Mouse (Mus musculus): ENCODE measurements around the gene Myh10. TPM values are rescaled to one million over a fixed set of nuclear protein-coding genes. Genes with fewer than 3 reads are reported as not detected.
A peak's percentile ranks its signal among the peaks of the same experiment; 100 is the strongest.

The Myh10 gene
- total RNA-seq, 2 experiments from 2014 or later = 219 to 221 TPM

GRCm38 (mm10) chr11:68674071-68674470 is 17.3 kb upstream of the Myh10 start:
- Histone ChIP-seq H3K4me3 (no peak overlapping the region), H3K27ac (no peak overlapping the region)
- intact Hi-C loops (cut with DNase I) = no loop called here
- DNase-seq (ENCODE audit: extremely low spot score in 1 of 2, low spot score in 2 of 2) = no peak
- TF ChIP-seq CTCF (IDR thresholded peaks at IDR 0.05) = no peak

GRCm38 (mm10) chr11:68674643-68675042 is 16.7 kb upstream of the Myh10 start:
- no peak for TF ChIP-seq CTCF (IDR thresholded peaks at IDR 0.05)
- no peak for DNase-seq (ENCODE audit: extremely low spot score in 1 of 2, low spot score in 2 of 2)
- Histone ChIP-seq H3K4me3 (no peak overlapping the region), H3K27ac (no peak overlapping the region)
- intact Hi-C loops (cut with DNase I) = no loop called here

GRCm38 (mm10) chr11:68675274-68675673 is 16.1 kb upstream of the Myh10 start:
- DNase-seq (ENCODE audit: extremely low spot score in 1 of 2, low spot score in 2 of 2) = no peak
- Histone ChIP-seq H3K27ac (peak overlapping the region; percentile 9; the same call in 1 of the 2 replicates), H3K4me3 (no peak overlapping the region)
- no peak for TF ChIP-seq CTCF (IDR thresholded peaks at IDR 0.05)
- intact Hi-C loops (cut with DNase I) = no loop called here

GRCm38 (mm10) chr11:68681254-68681839 is 10.0 kb upstream of the Myh10 start:
- DNase-seq (ENCODE audit: extremely low spot score in 1 of 2, low spot score in 2 of 2) = no peak
- no peak; the same call in 1 of the 2 replicates for TF ChIP-seq CTCF (IDR thresholded peaks at IDR 0.05)
- Histone ChIP-seq H3K27ac (no peak overlapping the region), H3K4me3 (no peak overlapping the region)
- intact Hi-C loops (cut with DNase I) = no loop called here

GRCm38 (mm10) chr11:68682136-68682806 is 9.1 kb upstream of the Myh10 start:
- intact Hi-C loops (cut with DNase I) = no loop called here
- no peak for DNase-seq (ENCODE audit: extremely low spot score in 1 of 2, low spot score in 2 of 2)
- no peak overlapping the region for H3K27ac ChIP-seq
- H3K4me3 ChIP-seq = no peak overlapping the region
- no peak for TF ChIP-seq CTCF (IDR thresholded peaks at IDR 0.05)

GRCm38 (mm10) chr11:68686001-68686400 is 5.4 kb upstream of the Myh10 start:
- intact Hi-C loops (cut with DNase I) = no loop called here
- TF ChIP-seq CTCF (IDR thresholded peaks at IDR 0.05) = no peak
- Histone ChIP-seq H3K4me3 (no peak overlapping the region), H3K27ac (no peak overlapping the region)
- no peak for DNase-seq (ENCODE audit: extremely low spot score in 1 of 2, low spot score in 2 of 2)

GRCm38 (mm10) chr11:68689304-68689703 is 2.1 kb upstream of the Myh10 start:
- intact Hi-C loops (cut with DNase I) = no loop called here
- DNase-seq (ENCODE audit: extremely low spot score in 1 of 2, low spot score in 2 of 2) = no peak
- no peak overlapping the region for H3K4me3 ChIP-seq
- H3K27ac ChIP-seq = no peak overlapping the region
- no peak for TF ChIP-seq CTCF (IDR thresholded peaks at IDR 0.05)

- TF ChIP-seq CTCF (IDR thresholded peaks at IDR 0.05) = no peak
- Histone ChIP-seq H3K4me3 (peak overlapping the region; percentile 73), H3K27ac (peak overlapping the region; percentile 93; the same call in 1 of the 2 replicates)
- DNase-seq (ENCODE audit: extremely low spot score in 1 of 2, low spot score in 2 of 2) = no peak
- intact Hi-C loops (cut with DNase I) = loop anchor here (5.0 kb wide), 3 partner anchors 117 to 162 kb away; no protein-coding TSS in a partner anchor
These were observed 894 bp upstream of the Myh10 start for GRCm38 (mm10) chr11:68690465-68690864.

GRCm38 (mm10) chr11:68692010-68692692 is 792 bp downstream of the Myh10 start:
- TF ChIP-seq CTCF (IDR thresholded peaks at IDR 0.05) = peak; percentile 24
- intact Hi-C loops (cut with DNase I) = loop anchor here (2.0 to 5.0 kb wide), 4 partner anchors 109 to 160 kb away; no protein-coding TSS in a partner anchor
- H3K4me3 ChIP-seq = peak overlapping the region; percentile 73
- H3K27ac ChIP-seq = peak overlapping the region; percentile 88
- peak in 1 of 2 experiments; percentile 27 for DNase-seq (ENCODE audit: extremely low spot score in 1 of 2, low spot score in 2 of 2)

- intact Hi-C loops (cut with DNase I) = loop anchor here (2.0 to 5.0 kb wide), 4 partner anchors 110 to 159 kb away; no protein-coding TSS in a partner anchor
- Histone ChIP-seq H3K27ac (peak overlapping the region; percentile 88), H3K4me3 (peak overlapping the region; percentile 73)
- no peak for TF ChIP-seq CTCF (IDR thresholded peaks at IDR 0.05)
- DNase-seq (ENCODE audit: extremely low spot score in 1 of 2, low spot score in 2 of 2) = peak; percentile 33 to 44
These were observed 1.5 kb downstream of the Myh10 start for GRCm38 (mm10) chr11:68692693-68693446.

GRCm38 (mm10) chr11:68693447-68694040 is 2.2 kb downstream of the Myh10 start:
- TF ChIP-seq CTCF (IDR thresholded peaks at IDR 0.05) = no peak
- H3K4me3 ChIP-seq = peak overlapping the region; percentile 73
- peak overlapping the region; percentile 88 for H3K27ac ChIP-seq
- intact Hi-C loops (cut with DNase I) = loop anchor here (2.0 to 5.0 kb wide), 4 partner anchors 111 to 159 kb away; no protein-coding TSS in a partner anchor
- no peak for DNase-seq (ENCODE audit: extremely low spot score in 1 of 2, low spot score in 2 of 2)

Data from left cerebral cortex, adult 2 months (tissue).